Mouse (Mus musculus) layer of hippocampus, adult 2 months (tissue): ENCODE data around the gene Cacng1. TPM values are rescaled to one million over a fixed set of nuclear protein-coding genes. Genes with fewer than 3 reads are reported as not detected.

Source experiments
- DNase-seq, 2 experiments: peaks; one replicate each; pipeline ENCODE4 v3.0.0; 2022; ENCODE audit warnings: low spot score in 2 of 2
- H3K27ac ChIP-seq: fragments of 200-600 bp; 2 replicates; pipeline ENCODE4 v1.8.1; 2022
- H3K4me3 ChIP-seq: fragments of 200-600 bp; 2 replicates; pipeline ENCODE4 v1.8.1; 2022; ENCODE audit warnings: mild to moderate bottlenecking
- CTCF ChIP-seq: fragments of 200-600 bp; conservative IDR thresholded peaks from 2 replicates; pipeline ENCODE4 v1.8.1; 2022; ENCODE audit warnings: antibody characterized with exemption, mild to moderate bottlenecking, moderate library complexity
- total RNA-seq, 2 experiments: library from RNA; stranded (reverse); gene quantifications; 2 replicates each; pipeline ENCODE4 v1.2.3; 2021

The Cacng1 gene
- total RNA-seq, 2 experiments from 2014 or later, result not detected

DNA sequence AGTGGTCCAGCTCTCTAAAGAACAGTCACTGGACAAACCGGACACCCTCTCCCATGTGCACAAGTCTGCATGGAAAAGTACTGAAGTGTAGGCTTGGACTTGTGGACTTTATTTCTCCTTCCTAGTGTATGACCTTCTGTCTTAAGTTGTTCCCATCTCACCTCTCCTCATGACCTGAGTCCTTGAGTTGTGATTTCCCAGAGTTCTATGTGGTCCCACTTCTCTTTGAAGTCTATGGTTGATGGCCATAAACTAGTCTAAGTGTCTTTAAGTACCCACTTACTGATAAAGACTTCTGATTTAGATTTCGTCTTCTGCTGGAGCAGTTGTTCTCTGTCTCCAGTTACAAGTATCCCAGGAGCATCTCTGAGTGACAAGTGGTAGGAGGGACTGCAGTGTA is 48.8 kb downstream of the Cacng1 start:
- Histone ChIP-seq H3K27ac (no peak overlapping the region), H3K4me3 (no peak overlapping the region)
- no peak for DNase-seq
- TF ChIP-seq CTCF, result no peak

- no peak for TF ChIP-seq CTCF
- no peak for DNase-seq
- Histone ChIP-seq H3K27ac (no peak overlapping the region), H3K4me3 (no peak overlapping the region)
Observed at GRCm38 (mm10) chr11:107662666-107663065, 53.7 kb downstream of the Cacng1 start.

DNA sequence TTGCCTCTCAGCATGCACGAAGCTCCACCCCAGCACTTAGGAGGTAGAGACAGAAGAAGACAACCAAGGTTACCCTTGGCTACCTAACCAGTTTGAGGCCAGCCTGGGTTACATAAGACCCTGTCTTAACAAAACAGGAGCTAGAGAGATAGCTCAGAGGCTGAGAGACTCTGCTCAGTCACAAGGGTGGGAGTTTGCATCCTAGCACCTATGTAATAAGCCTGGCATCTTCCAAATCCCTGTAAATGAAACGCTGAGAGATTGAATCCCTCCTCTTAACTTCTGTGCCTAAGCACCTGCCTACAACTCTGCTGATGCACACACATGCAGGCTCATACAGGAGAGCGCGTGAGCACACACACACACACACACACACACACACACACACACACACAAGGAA is 55.9 kb downstream of the Cacng1 start:
- TF ChIP-seq CTCF, result no peak
- DNase-seq, result no peak
- Histone ChIP-seq H3K4me3 (no peak overlapping the region), H3K27ac (no peak overlapping the region)

DNA sequence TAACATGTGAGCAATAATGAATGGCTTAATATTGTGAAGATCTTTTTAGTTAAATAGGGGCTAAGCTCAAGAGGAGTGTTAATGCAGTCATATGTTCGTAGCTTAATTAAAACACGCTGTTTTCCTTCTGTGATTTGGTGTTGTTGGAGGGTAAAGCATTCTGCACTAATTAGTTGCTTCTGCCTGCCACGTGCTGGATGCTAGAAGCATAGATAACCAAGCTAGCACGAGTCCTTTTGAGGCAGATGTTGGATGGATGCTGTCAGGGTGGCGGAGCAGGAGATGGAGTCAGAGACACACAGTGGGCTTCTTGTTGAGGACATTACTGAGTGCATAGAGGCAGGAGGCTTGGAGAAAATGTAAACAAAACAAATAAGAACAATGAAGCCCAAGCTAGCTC is 59.2 kb downstream of the Cacng1 start:
- H3K27ac ChIP-seq, result no peak overlapping the region
- H3K4me3 ChIP-seq, result no peak overlapping the region
- no peak for TF ChIP-seq CTCF
- DNase-seq, result no peak

DNA sequence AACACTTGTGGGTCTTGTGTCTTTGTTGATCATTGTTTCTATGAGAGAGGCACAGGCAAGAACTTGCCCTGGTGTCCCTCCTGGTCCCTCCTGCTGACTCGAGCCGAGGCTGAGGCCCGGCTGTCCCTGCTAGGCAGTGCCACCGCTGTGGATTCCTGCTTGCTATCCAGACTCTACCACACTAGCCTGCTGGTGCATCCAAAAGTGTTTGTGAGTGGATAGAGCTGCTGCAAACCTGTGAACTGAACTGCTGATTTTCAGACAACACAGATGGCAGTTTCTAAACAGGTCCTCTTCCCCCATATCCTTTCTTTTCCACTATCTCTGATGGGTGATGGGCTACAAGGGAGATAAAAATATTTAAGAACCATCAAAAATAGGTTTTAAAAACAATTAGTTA is 60.8 kb downstream of the Cacng1 start:
- no peak overlapping the region for H3K27ac ChIP-seq
- no peak for DNase-seq
- H3K4me3 ChIP-seq, result no peak overlapping the region
- no peak for TF ChIP-seq CTCF

Other genes starting within 250 kb of the Cacng1 start
- gene Pitpnc1, start 245.8 kb downstream of the Cacng1 start, total RNA-seq, result 10 to 100 TPM; 54.3 to 60.0 TPM
- gene Psmd12, start 237.0 kb downstream of the Cacng1 start, total RNA-seq, result 10 to 100 TPM; 65.9 to 69.3 TPM
- gene Helz, start 168.6 kb downstream of the Cacng1 start, total RNA-seq, result 10 to 100 TPM; 44.9 to 51.5 TPM
- 10 to 100 TPM; 23.7 TPM for gene Cacng4, start 78.0 kb upstream of the Cacng1 start, total RNA-seq
- gene Cacng5, start 198.5 kb upstream of the Cacng1 start, total RNA-seq, result 10 to 100 TPM; 15.9 to 16.1 TPM